Mouse (Mus musculus) kidney, postnatal 0 days (tissue): ENCODE results near the gene Ccl25. TPM values are rescaled to one million over a fixed set of nuclear protein-coding genes. Genes with fewer than 3 reads are reported as not detected.

Experiments used
- ATAC-seq: fragments of 200-750 bp; cut with Nextera tagmentation; replicated peaks from 2 replicates; pipeline ENCODE4 v1.8.0; 2017; ENCODE audit warnings: low read depth, moderate number of reproducible peaks, moderate TSS enrichment, moderate library complexity; ENCODE audit not compliant: low FRiP score
- DNase-seq: peaks from one replicate; pipeline ENCODE4 v3.0.0-alpha.2; 2016; ENCODE audit warnings: low spot score
- H3K27ac ChIP-seq: fragments of 300-500 bp; sonication (generic); 2 replicates; pipeline ENCODE4 v1.5.1; 2014; ENCODE audit warnings: mild to moderate bottlenecking
- H3K27me3 ChIP-seq: fragments of 300-500 bp; sonication (generic); 2 replicates; pipeline ENCODE4 v1.6.1; 2014; ENCODE audit warnings: low read length, mixed read lengths; ENCODE audit not compliant: insufficient read depth
- H3K36me3 ChIP-seq: fragments of 300-500 bp; sonication (generic); 2 replicates; pipeline ENCODE4 v1.6.1; 2014; ENCODE audit warnings: low read length, mixed read lengths; ENCODE audit not compliant: insufficient read depth
- H3K4me1 ChIP-seq: fragments of 300-500 bp; sonication (generic); replicated peaks from 2 replicates; pipeline ENCODE4 v1.6.1; 2014; ENCODE audit warnings: antibody characterized with exemption, low read length, mixed read lengths; ENCODE audit not compliant: insufficient read depth
- H3K4me2 ChIP-seq: fragments of 300-500 bp; sonication (generic); 2 replicates; pipeline ENCODE4 v1.6.1; 2014; ENCODE audit warnings: mild to moderate bottlenecking, low read length, moderate library complexity, mixed read lengths
- H3K4me3 ChIP-seq: fragments of 300-500 bp; sonication (generic); replicated peaks from 2 replicates; pipeline ENCODE4 v1.5.1; 2014; ENCODE audit warnings: low read depth, low read length
- H3K9ac ChIP-seq: fragments of 300-500 bp; sonication (generic); 2 replicates; pipeline ENCODE4 v1.6.1; 2014; ENCODE audit warnings: low read depth, low read length
- H3K9me3 ChIP-seq: fragments of 300-500 bp; sonication (generic); replicated peaks from 2 replicates; pipeline ENCODE4 v1.6.1; 2016; ENCODE audit warnings: low read length, inconsistent platforms, mixed read lengths
- CTCF ChIP-seq: IDR thresholded peaks from 2 replicates; pipeline ENCODE4 v1.5.1; 2016; ENCODE audit warnings: antibody characterized with exemption, low read depth, mild to moderate bottlenecking, moderate library complexity
- WGBS: fragments of 180-500 bp; shearing (Covaris S2); extraction: QIAGEN DNeasy Blood & Tissue Kit; methylation state at CpG from one replicate; pipeline ENCODE4 v1.1.7; 2014; 5-methylcytosine and 5-hydroxymethylcytosine counted together
- polyA plus RNA-seq: library from polyadenylated mRNA; unstranded; fragments of >200 nt; fragmentation: Nextera tagmentation; extraction: Ambion mirVana; gene quantifications from 2 replicates; pipeline ENCODE4 v1.2.1, GENCODE M21; 2015

Gene Ccl25
- polyA plus RNA-seq, 1 experiment from 2014 or later: 10.0 TPM

DNA sequence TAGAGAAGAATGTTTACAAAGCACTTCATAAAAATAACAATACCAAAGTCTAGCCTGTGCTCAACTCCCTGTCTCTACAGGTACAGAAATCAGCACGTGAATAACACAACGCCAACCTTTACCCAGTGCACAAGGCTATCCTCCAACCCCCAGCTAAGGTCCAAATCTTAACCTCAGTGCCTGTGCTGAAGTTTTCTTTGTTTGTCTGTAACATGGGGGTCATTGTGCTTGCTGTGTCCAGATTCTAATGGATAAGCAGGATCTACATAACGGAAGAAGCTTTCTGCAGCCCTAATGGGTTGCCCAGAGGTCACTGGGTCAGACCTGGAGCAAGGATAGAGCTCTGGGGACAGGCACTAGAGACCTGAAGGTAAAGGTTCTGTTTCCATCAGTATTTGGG lies 41.2 kb downstream of the Ccl25 start:
- no peaks in the 10 kb centered on the region for H3K4me1 ChIP-seq

DNA sequence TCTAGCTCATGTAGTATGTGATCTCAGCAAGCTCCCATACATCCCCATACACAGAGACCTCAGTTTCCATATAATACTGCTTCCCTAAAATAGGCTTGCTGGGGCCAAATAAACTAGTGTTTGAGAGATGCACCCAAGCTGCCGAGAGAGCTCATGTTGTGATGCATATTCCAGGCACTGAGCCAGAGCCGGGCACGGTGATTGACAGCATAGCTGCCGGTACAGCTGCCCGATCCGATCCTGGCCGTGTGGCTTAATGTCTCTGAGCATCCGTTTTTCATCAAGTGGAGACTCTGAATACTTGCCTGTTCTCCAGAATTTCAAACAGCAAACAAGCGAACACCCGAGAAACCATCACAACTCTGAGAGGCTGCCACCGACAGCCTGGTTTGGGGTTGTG lies 42.8 kb downstream of the Ccl25 start:
- Histone ChIP-seq H3K27me3 (no peaks in the 10 kb centered on the region), H3K27ac (no peak overlapping the region), H3K4me1 (no peaks in the 10 kb centered on the region), H3K9ac (no peak overlapping the region), H3K36me3 (no peaks in the 10 kb centered on the region), H3K9me3 (no peaks in the 10 kb centered on the region), H3K4me3 (no peak overlapping the region), H3K4me2 (no peak overlapping the region)
- ATAC-seq (no peak), DNase-seq (no peak)
- WGBS: 83% methylated on average over 11 of the region's 11 CpGs
- no peak for TF ChIP-seq CTCF

More for the DNA sequence above, 41.2 kb downstream of the Ccl25 start:
- ATAC-seq (no peak), DNase-seq (no peak)
- Histone ChIP-seq H3K27ac (no peak overlapping the region), H3K4me3 (no peak overlapping the region), H3K4me2 (no peak overlapping the region), H3K36me3 (no peaks in the 10 kb centered on the region), H3K27me3 (no peaks in the 10 kb centered on the region), H3K9ac (no peak overlapping the region), H3K9me3 (no peaks in the 10 kb centered on the region)
- TF ChIP-seq CTCF: no peak
- WGBS: 89% methylated on average over 3 of the region's 3 CpGs

- TF ChIP-seq CTCF: no peak
- no peaks in the 10 kb centered on the region for H3K4me1 ChIP-seq
- no peak overlapping the region for H3K4me2 ChIP-seq
- 74% methylated on average over 4 of the region's 4 CpGs for WGBS
- no peaks in the 10 kb centered on the region for H3K36me3 ChIP-seq
- no peaks in the 10 kb centered on the region for H3K27me3 ChIP-seq
- no peak for DNase-seq
- no peak overlapping the region for H3K9ac ChIP-seq
- H3K4me3 ChIP-seq: no peak overlapping the region
- no peak overlapping the region for H3K27ac ChIP-seq
- no peaks in the 10 kb centered on the region for H3K9me3 ChIP-seq
- ATAC-seq: peak; percentile 63; the same call in 1 of the 2 replicates
Observed at GRCm38 (mm10) chr8:4368470-4368869, 43.5 kb downstream of the Ccl25 start.

- Histone ChIP-seq H3K4me3 (no peak overlapping the region), H3K27ac (no peak overlapping the region), H3K9me3 (no peaks in the 10 kb centered on the region), H3K27me3 (no peaks in the 10 kb centered on the region), H3K4me2 (no peak overlapping the region), H3K9ac (no peak overlapping the region), H3K36me3 (no peaks in the 10 kb centered on the region), H3K4me1 (no peaks in the 10 kb centered on the region)
- no peak for DNase-seq
- peak; percentile 45 for TF ChIP-seq CTCF
- WGBS: 38% methylated on average over 2 of the region's 2 CpGs
- no peak; the same call in 1 of the 2 replicates for ATAC-seq
Observed at GRCm38 (mm10) chr8:4370078-4370477, 45.1 kb downstream of the Ccl25 start.

GRCm38 (mm10) chr8:4372657-4373056 lies 47.6 kb downstream of the Ccl25 start:
- DNase-seq (peak; percentile 16), ATAC-seq (no peak)
- no peaks in the 10 kb centered on the region for H3K9me3 ChIP-seq
- TF ChIP-seq CTCF: peak; percentile 61
- no peak overlapping the region for H3K9ac ChIP-seq
- no peak overlapping the region for H3K4me2 ChIP-seq
- no peaks in the 10 kb centered on the region for H3K27me3 ChIP-seq
- no peaks in the 10 kb centered on the region for H3K4me1 ChIP-seq
- H3K4me3 ChIP-seq: no peak overlapping the region
- H3K27ac ChIP-seq: no peak overlapping the region
- WGBS: 76% methylated on average over 2 of the region's 2 CpGs
- no peaks in the 10 kb centered on the region for H3K36me3 ChIP-seq

DNA sequence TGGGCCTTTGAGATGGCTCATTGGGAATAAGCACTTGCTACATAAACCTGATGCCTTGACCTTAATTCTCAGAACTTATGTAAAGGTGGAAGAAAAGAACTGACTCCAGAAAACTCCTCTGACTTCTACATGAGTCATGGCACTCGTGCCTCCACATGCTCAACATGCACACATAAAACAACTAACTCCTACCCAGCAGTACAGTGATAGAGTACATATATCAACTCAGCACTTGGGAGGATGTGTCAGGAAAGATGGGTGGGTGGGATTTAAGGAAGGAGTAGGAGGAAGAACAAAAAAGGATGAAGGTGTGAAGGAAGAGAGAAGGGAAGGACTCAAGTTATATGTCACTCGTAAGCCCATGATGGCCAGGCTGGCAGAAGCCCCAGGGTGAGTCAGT lies 76.4 kb downstream of the Ccl25 start:
- Histone ChIP-seq H3K27me3 (no peaks in the 10 kb centered on the region), H3K9ac (no peak overlapping the region), H3K27ac (no peak overlapping the region), H3K4me2 (no peak overlapping the region), H3K4me3 (no peak overlapping the region), H3K36me3 (no peaks in the 10 kb centered on the region), H3K9me3 (no peaks in the 10 kb centered on the region), H3K4me1 (no peaks in the 10 kb centered on the region)
- no peak for TF ChIP-seq CTCF
- WGBS: 79% methylated on average over 2 of the region's 2 CpGs
- DNase-seq: no peak
- ATAC-seq: no peak
